In genomic region chr15:89425711-89426121, GRCm38 (mm10) we compare ENCODE assay signal across 8 mouse cellular contexts. TPM values are rescaled to one million over a fixed set of nuclear protein-coding genes. Genes with fewer than 3 reads are reported as not detected.
DNase-seq lines count a peak whose midpoint lies in the region; ATAC-seq lines count a peak whose summit lies in the region.

Cpt1b (minus strand) TSS chr15:89425863.

- H3K4me1 ChIP-seq in embryonic facial prominence, embryonic 13.5 days: peaks cover 16% of the 10 kb centered on the region
- H3K4me1 ChIP-seq in liver, embryonic 11.5 days (replicated peaks; ENCODE audit: control insufficient read depth, insufficient read depth, low read length): peaks cover 8% of the 10 kb centered on the region

- peaks cover 36% of the 10 kb centered on the region for H3K36me3 ChIP-seq in embryonic facial prominence, embryonic 13.5 days
- peaks cover 7% of the 10 kb centered on the region; the same call in 1 of the 2 replicates for H3K36me3 ChIP-seq in liver, embryonic 11.5 days (ENCODE audit: control insufficient read depth, insufficient read depth, low read length)

- H3K4me3 ChIP-seq in embryonic facial prominence, embryonic 13.5 days: no peak within 1 kb of the TSS
- H3K4me3 ChIP-seq in liver, embryonic 11.5 days (ENCODE audit: low read depth, low read length): no peak within 1 kb of the TSS

- peak within 1 kb of the TSS; percentile 20; the same call in 1 of the 2 replicates for H3K4me2 ChIP-seq in embryonic facial prominence, embryonic 13.5 days
- peak within 1 kb of the TSS; percentile 27 for H3K4me2 ChIP-seq in liver, embryonic 11.5 days

- peak; percentile 18 for DNase-seq in embryo, embryonic 10.5 days (ENCODE audit: low spot score)
- no peak for DNase-seq in embryo, embryonic 11 days
- peak; percentile 59 for DNase-seq in heart, postnatal 25 days (ENCODE audit: low spot score)
- no peak for DNase-seq in liver, embryonic 11.5 days (ENCODE audit: low spot score)
- no peak for DNase-seq in cerebellum, adult 11 months

- peak within 1 kb of the TSS; percentile 57; the same call in 1 of the 2 replicates for H3K9ac ChIP-seq in embryonic facial prominence, embryonic 13.5 days
- no peak within 1 kb of the TSS for H3K9ac ChIP-seq in liver, embryonic 11.5 days (ENCODE audit: low read depth, low read length)

- no peak within 1 kb of the TSS for H3K27ac ChIP-seq in embryonic facial prominence, embryonic 13.5 days
- no peak within 1 kb of the TSS for H3K27ac ChIP-seq in liver, embryonic 11.5 days (ENCODE audit: low read depth, low read length)

- no peaks in the 10 kb centered on the region for H3K27me3 ChIP-seq in embryonic facial prominence, embryonic 13.5 days
- H3K27me3 ChIP-seq in liver, embryonic 11.5 days (replicated peaks; ENCODE audit: control insufficient read depth, insufficient read depth, low read length): no peaks in the 10 kb centered on the region

- no peak for ATAC-seq in embryonic facial prominence, embryonic 13.5 days (ENCODE audit: insufficient number of reproducible peaks, insufficient read depth, low FRiP score, low TSS enrichment, low read depth)
- ATAC-seq in liver, embryonic 11.5 days (replicated peaks; ENCODE audit: low FRiP score): no peak
- ATAC-seq in CD4-positive, CD25-positive, alpha-beta regulatory T cell, adult 4 months: no peak
- no peak for ATAC-seq in megakaryocyte-erythroid progenitor cell, adult 5-6 weeks (replicated peaks; ENCODE audit: low FRiP score, low TSS enrichment, poor library complexity, severe bottlenecking)

- intact Hi-C loops in heart, postnatal 25 days (cut with DNase I): no loop called here

- WGBS in embryonic facial prominence, embryonic 13.5 days: 21% methylated on average over 6 of the region's 6 CpGs
- WGBS in liver, embryonic 11.5 days: 49% methylated on average over 6 of the region's 6 CpGs

- no peaks in the 10 kb centered on the region for H3K9me3 ChIP-seq in embryonic facial prominence, embryonic 13.5 days
- no peaks in the 10 kb centered on the region for H3K9me3 ChIP-seq in liver, embryonic 11.5 days (ENCODE audit: control insufficient read depth, low read length)

RNA-seq across cellular contexts. Expression of gene Cpt1b, which starts in this region (rescaled TPM):
- 0.55 and 0.66 TPM in 2 replicates for polyA plus RNA-seq in embryonic facial prominence, embryonic 13.5 days (2015; fragmentation: Nextera tagmentation; extraction: Ambion mirVana)
- total RNA-seq in heart, postnatal 25 days (2021): 100 to 1,000 TPM; 512 to 569 TPM
- polyA plus RNA-seq in liver, embryonic 11.5 days (2014; fragmentation: Nextera tagmentation; extraction: Ambion mirVana): 3.5 and 3.9 TPM in 2 replicates
- polyA plus RNA-seq in CD4-positive, CD25-positive, alpha-beta regulatory T cell, adult 4 months (2017; shearing (Covaris generic)): under 1 TPM; 0.28 to 0.62 TPM
- total RNA-seq in megakaryocyte-erythroid progenitor cell, adult 5-6 weeks (2014; fragmentation: Nextera tagmentation): 2.0 and 3.5 TPM in 2 replicates
- 2.0 and 14.6 TPM in 2 replicates for total RNA-seq in megakaryocyte-erythroid progenitor cell, adult 5-6 weeks (2017)

Comparison
In these comparisons a context has a peak if more than half of its experiments do, and no peak if none do; other contexts are left out.
1. RNA of gene Cpt1b (total RNA-seq): 512 to 569 TPM in heart, postnatal 25 days; 2.0 to 14.6 TPM in megakaryocyte-erythroid progenitor cell, adult 5-6 weeks; every median in the first group is over 10 times any median in the second.
2. DNase-seq: peak in embryo, embryonic 10.5 days (single experiment) and heart, postnatal 25 days (single experiment); none in embryo, embryonic 11 days (single experiment), liver, embryonic 11.5 days (single experiment) and cerebellum, adult 11 months (single experiment).